Mouse (Mus musculus): ENCODE results near the gene Gpc5.

Gene Gpc5

DNA sequence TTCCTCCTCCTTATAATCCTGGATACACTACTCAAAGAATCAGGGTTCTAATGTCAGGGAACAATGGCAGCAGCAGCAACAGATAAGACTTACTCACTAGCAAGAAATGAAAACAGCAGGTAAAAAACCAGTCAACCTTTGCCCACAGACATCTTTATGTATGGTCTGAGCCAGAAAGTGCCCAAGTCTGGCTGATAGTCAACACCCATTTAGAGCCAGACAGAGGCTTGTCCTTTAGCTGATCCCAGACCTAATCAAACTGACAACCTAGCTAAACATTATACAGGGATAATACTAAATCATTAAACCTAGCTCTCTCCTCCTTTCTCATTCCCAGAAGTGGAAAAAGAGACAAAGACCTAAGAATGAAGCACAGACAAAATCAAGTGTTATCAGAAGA is 1225.5 kb downstream of the Gpc5 start:
- DNase-seq (ENCODE audit: low spot score) = no peak

- DNase-seq (ENCODE audit: low spot score) = no peak
These were observed 1244.2 kb downstream of the Gpc5 start for GRCm38 (mm10) chr14:116336182-116336581.

- no peak for DNase-seq (ENCODE audit: low spot score)
These were observed 1246.4 kb downstream of the Gpc5 start for GRCm38 (mm10) chr14:116338395-116338794.

GRCm38 (mm10) chr14:116348560-116348959 is 1256.5 kb downstream of the Gpc5 start:
- DNase-seq (ENCODE audit: low spot score) = no peak

- DNase-seq (ENCODE audit: low spot score) = no peak
These were observed 1292.6 kb downstream of the Gpc5 start for GRCm38 (mm10) chr14:116384602-116385001.

DNA sequence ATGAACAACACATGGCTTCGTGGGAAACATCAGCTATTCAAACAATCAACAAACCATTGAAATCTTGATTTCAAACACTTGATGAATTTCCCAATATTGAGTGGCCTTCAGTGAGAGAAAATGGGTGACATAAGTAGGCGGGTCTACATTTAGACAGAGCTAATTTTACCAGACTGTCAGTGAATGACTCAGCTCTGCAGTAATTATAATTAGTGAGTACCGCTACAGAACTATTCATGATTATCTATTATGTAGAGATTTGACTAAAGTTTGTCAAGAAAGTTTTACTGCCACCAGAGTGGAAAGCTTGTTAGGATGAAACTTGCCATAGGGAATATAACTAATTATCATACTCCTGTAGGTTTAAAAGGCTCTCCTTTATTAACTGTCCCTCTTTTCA is 1323.5 kb downstream of the Gpc5 start:
- no peak for DNase-seq (ENCODE audit: low spot score)

DNA sequence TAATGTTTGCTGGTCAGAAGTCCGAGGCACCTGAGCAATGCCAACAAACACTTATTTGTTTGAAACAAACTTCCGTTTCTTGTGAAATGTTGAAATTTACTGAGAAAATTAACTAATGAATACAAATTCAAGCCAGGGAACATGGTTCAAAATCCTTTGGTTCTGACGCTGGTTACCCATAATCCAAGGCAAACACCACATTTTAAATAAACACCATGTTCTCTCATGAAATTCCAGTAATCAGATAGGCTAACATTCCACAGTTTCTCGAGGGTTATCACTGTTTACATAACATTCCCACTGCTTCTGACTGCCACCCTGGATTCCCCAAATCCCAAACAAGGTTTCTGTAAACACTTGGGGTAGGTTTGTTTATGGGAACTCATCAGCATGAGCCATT is 1356.2 kb downstream of the Gpc5 start:
- DNase-seq (ENCODE audit: low spot score) = no peak

DNA sequence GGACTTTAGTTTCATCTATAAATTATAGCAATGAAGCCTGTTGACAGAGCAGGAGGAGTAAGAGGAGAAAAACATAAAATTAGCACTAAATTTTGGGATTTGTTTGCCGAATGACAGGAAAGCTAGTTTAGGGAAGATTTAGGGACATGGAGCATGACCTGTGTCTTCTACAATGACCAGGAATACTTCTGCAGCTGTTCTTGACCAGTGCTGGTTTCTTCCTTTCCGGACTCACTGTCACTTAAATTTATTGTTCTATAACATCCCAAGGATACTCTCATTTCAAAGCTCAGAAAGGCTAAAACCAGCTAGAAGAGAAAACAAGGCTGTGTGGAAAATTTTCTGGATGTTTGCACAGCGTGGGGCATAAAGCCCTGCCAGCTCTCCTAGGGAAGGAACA is 1361.3 kb downstream of the Gpc5 start:
- no peak for DNase-seq (ENCODE audit: low spot score)

DNA sequence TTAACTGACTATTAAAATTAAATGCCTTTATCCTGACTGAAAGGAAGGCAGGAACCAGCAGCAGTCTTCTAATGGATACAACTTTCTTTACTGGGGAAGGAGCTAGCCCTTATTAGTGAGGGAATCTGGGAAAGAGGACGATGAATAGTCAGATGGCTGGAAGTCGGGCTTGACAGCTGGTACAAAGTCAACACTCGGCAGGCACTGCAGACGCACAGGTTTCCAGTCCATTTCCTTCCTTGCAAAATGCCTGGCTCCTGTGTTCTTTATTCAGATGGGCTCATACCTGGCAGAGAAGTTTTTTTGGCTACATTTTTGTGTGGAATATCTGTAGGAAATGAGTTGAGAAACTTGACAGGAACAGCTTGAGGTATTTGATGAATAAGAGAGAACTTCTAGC is 1364.2 kb downstream of the Gpc5 start:
- no peak for DNase-seq (ENCODE audit: low spot score)

GRCm38 (mm10) chr14:116473378-116474179 is 1381.6 kb downstream of the Gpc5 start:
- DNase-seq (ENCODE audit: low spot score) = no peak

GRCm38 (mm10) chr14:116494285-116494850 is 1402.4 kb downstream of the Gpc5 start:
- DNase-seq (ENCODE audit: low spot score) = no peak

DNA sequence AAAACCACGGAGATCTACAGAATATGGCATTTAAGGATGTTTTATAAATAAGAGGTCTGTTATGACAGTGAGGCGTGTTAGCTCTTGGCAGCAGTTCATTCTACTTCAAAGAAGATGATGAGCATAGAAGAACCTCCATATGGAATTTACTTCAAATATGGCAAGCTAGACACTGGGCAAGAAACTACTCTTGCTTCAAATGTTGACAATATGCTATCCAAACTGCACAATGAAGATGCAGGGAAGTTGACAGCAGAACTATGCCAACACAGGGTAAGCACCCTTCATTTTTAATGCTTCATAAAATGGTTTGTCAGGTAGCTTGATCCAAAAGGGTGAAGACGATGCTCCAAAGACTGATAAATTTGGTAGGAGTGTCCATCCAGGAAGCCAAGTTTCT is 1446.2 kb downstream of the Gpc5 start:
- DNase-seq (ENCODE audit: low spot score) = no peak

- no peak for DNase-seq (ENCODE audit: low spot score)
These were observed 1451.7 kb downstream of the Gpc5 start for GRCm38 (mm10) chr14:116543746-116544145.

DNA sequence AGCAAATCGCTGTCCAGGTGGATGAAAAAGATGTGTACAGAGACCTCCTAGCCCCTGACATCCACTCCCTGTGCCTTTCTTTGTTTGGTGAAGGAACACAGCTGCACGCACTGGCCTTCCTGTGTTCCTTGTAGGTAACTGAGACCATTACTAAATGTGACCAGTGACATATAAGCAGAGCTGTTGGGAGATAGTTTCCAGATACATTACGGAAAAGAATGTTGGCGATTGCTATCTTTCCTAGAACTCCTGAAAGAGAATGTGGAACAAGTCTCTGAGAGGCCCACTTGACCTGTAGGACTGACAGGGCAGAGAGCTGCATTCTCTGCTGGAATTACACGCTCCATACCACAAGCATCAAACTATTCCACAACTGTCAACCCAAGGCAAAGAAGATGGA is 1459.4 kb downstream of the Gpc5 start:
- no peak for DNase-seq (ENCODE audit: low spot score)

- DNase-seq (ENCODE audit: low spot score) = no peak
These were observed 1461.3 kb downstream of the Gpc5 start for GRCm38 (mm10) chr14:116553316-116553715.

GRCm38 (mm10) chr14:116558141-116558800 is 1466.3 kb downstream of the Gpc5 start:
- no peak for DNase-seq (ENCODE audit: low spot score)

DNA sequence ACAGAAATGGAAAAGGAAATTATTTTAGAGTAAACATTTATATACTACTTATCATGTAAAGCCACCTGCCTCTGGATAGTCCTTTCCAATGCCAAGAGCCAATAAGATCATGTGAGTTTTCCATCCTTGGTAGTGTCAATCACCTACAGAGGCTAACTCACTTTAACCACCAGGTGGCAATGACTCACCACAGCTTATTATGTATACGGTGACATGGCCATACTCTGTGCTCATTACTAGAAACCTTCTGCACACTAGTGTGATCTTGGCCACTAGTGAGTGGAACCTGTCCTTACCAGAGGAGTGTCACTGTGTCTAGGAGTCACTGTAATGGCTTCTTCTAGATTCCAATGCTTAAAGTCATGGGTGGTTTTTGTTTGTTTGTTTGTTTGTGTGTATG is 1468.0 kb downstream of the Gpc5 start:
- no peak for DNase-seq (ENCODE audit: low spot score)
